Mouse (Mus musculus) liver, adult (tissue): ENCODE data around the gene Gm17416.

Source experiments
- GATA4 ChIP-seq: IDR thresholded peaks from 2 replicates; pipeline ENCODE4 v1.6.1; 2014; ENCODE audit warnings: mild to moderate bottlenecking, low read length; ENCODE audit not compliant: insufficient replicate concordance

The Gm17416 gene

GRCm38 (mm10) chr2:152586926-152587560 lies 17.9 kb downstream of the Gm17416 start:
- TF ChIP-seq GATA4 = no peak

GRCm38 (mm10) chr2:152588450-152588849 lies 19.3 kb downstream of the Gm17416 start:
- no peak for TF ChIP-seq GATA4

DNA sequence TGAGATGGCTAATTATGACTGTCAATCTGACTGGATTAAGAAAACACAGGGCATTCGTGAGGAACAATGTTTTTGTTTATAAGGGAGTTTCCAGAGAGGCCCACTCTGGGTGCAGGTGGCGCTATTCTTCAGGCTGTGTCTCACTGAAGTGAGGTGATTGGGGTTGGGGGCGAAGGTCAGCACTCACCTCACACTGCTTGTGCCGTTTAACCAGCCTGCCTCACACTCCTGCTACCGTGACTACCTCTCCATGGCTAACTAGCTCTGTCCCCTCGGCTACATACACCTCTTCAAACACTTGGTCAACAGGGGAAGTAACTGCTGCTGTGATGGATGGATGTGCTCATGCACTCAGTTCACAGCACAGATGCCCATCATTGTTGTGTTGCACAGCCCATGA lies 19.9 kb downstream of the Gm17416 start:
- no peak for TF ChIP-seq GATA4

- no peak for TF ChIP-seq GATA4
Measured at GRCm38 (mm10) chr2:152599299-152599698, 30.2 kb downstream of the Gm17416 start, which contains the start of gene Defb45. TSS of gene Defb45 (minus strand) at chr2:152599399.

DNA sequence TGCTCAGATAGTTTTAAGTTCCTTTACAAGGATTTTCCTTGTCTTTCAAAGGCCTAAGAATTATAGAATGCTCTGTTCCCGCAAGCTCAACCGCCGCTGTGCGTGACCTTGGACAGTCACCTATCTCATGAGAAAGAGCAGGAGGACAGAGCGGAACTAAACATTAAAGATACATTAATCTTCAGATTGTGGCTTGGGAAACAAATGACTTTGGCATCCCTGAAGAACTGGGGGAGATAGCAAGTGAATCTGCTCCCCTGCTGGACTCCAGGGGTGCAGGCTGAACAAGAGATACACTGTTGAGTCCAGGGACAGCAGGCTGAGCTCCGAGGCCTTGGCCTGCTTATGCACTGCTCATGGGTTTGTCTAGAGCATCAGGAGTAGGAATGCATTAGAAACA lies 30.9 kb downstream of the Gm17416 start:
- TF ChIP-seq GATA4 = no peak

DNA sequence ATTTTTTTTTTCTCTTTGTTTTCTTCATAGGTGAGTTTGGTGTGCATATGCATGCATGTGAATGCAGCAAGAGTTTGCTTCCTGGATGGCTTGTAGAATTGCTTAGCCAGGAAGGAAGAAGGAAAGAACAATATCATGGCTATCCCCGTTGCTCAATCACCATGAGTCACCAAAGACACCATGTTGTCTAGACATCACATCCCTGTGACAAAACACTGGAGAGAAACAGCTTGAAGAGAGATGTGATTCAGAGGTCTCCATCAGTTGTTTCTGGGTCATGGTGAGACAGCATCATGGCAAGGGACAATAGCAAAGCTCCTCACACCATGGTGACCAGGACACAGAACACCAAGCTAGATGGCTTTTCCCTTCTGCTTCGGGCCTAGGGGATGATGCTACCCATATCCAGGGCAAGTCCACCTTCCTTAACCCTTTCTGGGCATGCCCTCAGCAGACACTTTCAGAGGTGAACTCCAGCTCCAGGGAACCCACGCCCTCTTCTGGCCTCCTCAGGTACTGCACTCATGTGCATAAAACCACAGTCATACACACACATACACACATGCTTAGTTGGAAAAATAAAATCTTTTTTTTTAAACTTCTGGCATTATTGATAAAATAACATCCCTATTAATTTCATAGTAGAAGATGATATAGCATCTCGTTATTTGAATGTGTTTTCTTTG lies 32.3 kb downstream of the Gm17416 start:
- TF ChIP-seq GATA4 = no peak

- no peak for TF ChIP-seq GATA4
Measured at GRCm38 (mm10) chr2:152604057-152604456, 34.9 kb downstream of the Gm17416 start, which contains the start of gene Defb36. TSS of gene Defb36 (plus strand) at chr2:152604327.

- no peak for TF ChIP-seq GATA4
Measured at GRCm38 (mm10) chr2:152607746-152608145, 38.6 kb downstream of the Gm17416 start.

DNA sequence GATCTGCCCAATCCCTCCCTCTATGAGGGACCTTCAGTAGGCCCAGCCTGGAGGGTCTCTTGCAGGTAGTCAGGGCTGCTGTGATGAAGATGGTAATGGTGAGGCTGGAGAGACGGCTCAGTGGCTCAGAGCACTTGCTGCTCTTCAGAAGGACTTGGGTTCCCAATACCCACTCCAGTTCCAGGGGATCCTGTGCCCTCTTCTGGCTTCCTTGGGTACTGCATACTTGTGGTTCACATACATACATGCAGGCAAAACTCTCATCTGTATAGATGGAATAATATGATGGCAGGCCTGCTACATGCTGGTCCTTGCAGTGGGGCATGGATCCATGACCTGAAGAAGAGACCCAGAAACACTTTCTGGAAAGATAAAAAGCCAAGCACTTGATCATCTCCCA lies 39.6 kb downstream of the Gm17416 start:
- TF ChIP-seq GATA4 = no peak

DNA sequence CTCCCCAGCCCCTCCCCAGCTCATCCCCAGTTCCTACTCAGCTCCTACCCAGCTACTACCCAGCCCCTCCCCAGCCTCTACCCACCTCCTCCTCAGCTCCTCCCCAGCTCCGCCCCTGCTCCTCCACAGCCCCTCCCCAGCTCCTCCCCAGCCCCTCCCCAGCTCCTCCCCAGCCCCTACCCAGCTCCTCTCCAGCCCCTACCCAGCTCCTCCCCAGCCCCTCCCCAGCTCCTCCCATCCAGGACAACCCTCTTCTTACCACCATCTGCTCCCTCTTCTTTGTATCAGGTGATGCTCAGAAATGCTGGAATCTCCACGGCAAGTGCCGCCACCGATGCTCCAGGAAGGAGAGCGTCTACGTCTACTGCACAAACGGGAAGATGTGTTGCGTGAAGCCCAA lies 43.1 kb downstream of the Gm17416 start:
- TF ChIP-seq GATA4 = no peak

- no peak for TF ChIP-seq GATA4
Measured at GRCm38 (mm10) chr2:152615563-152615962, 46.4 kb downstream of the Gm17416 start.

DNA sequence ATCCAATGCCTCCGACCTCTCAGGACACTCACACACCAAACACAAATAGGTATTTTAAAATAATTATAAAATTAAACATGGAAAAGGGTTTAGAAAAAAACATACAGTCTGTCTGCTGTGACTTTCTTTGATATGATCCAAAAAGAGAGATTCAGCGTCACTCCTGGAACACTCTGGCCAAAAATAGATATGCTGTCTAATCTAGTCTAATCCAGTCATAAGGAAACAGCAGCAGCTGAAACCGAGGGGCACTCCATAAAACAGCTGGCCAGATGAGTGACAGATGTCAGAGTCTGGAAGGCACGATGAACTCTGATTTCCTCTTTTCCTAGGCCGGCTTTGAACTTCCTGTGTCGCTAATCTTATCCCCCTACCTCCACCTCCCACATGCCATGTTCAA lies 47.3 kb downstream of the Gm17416 start:
- TF ChIP-seq GATA4 = no peak

DNA sequence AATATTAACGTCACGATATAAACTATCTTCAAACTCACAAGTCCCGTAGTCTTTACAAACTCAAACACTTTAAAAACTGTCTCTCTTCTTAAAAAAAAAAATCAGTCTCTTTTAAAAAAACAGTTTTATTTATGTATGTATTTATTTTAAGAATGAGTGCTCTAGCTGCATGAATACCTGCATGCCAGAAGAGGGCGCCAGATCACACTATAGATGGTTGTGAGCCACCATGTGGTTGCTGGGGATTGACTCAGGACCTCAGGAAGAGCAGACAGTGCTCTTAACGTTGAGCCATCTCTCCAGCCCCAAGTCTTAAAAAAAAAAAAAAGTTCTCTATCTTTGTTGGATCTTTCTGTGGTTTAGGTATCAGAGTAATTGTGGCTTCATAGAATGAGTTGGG lies 48.2 kb downstream of the Gm17416 start:
- no peak for TF ChIP-seq GATA4
